Mouse (Mus musculus) C2C12 (cell line): ENCODE results near the gene Cd86. TPM values are rescaled to one million over a fixed set of nuclear protein-coding genes. Genes with fewer than 3 reads are reported as not detected.

Source experiments
- H3K27me3 ChIP-seq: one replicate; pipeline ENCODE4 v1.6.1; 2011; ENCODE audit not compliant: control insufficient read depth, insufficient read depth, insufficient read length
- H3K36me3 ChIP-seq: one replicate; pipeline ENCODE4 v1.6.1; 2011; ENCODE audit not compliant: control insufficient read depth, insufficient read depth
- H3K4me3 ChIP-seq: one replicate; pipeline ENCODE4 v1.5.1; 2011; ENCODE audit warnings: mild to moderate bottlenecking, control low read depth; ENCODE audit not compliant: poor library complexity, insufficient read depth, severe bottlenecking
- H3K79me2 ChIP-seq: one replicate; pipeline ENCODE4 v1.6.1; 2011; ENCODE audit not compliant: control insufficient read depth, insufficient read depth
- H3K79me3 ChIP-seq: one replicate; pipeline ENCODE4 v1.6.1; 2011; ENCODE audit warnings: low read depth, control low read depth
- H3ac ChIP-seq: one replicate; pipeline ENCODE3; 2011; ENCODE audit warnings: low read depth; ENCODE audit not compliant: control insufficient read depth, insufficient read length
- CEBPB ChIP-seq: IDR thresholded peaks from one replicate; pipeline ENCODE4 v1.6.1; 2011; ENCODE audit warnings: low read depth, mild to moderate bottlenecking, control low read depth, moderate library complexity
- CTCF ChIP-seq: IDR thresholded peaks from one replicate; pipeline ENCODE4 v1.5.1; 2011; ENCODE audit not compliant: control insufficient read depth, insufficient read depth, insufficient read length
- FOSL1 ChIP-seq: IDR thresholded peaks from one replicate; pipeline ENCODE4 v1.8.0; 2011; ENCODE audit warnings: mild to moderate bottlenecking, low read length; ENCODE audit not compliant: poor library complexity, insufficient read depth, severe bottlenecking
- MAX ChIP-seq: IDR thresholded peaks from one replicate; pipeline ENCODE4 v1.6.1; 2011; ENCODE audit warnings: mild to moderate bottlenecking, control low read depth
- MYOD1 ChIP-seq: IDR thresholded peaks from one replicate; pipeline ENCODE4 v1.6.1; 2011; ENCODE audit warnings: low read depth; ENCODE audit not compliant: control insufficient read depth, insufficient read length
- MYOG ChIP-seq: IDR thresholded peaks from one replicate; pipeline ENCODE4 v1.6.1; 2011; ENCODE audit not compliant: control insufficient read depth, insufficient read length; ENCODE audit errors: extremely low read depth
- USF1 ChIP-seq: IDR thresholded peaks from one replicate; pipeline ENCODE4 v1.6.1; 2011; ENCODE audit warnings: low read depth, mild to moderate bottlenecking, control low read depth, moderate library complexity
- polyA plus RNA-seq: library from polyadenylated mRNA; unstranded; fragments of >200 nt; fragmentation: generic; extraction: Trizol; gene quantifications from one replicate; pipeline ENCODE4 v1.2.1, GENCODE M21; 2012; ENCODE audit warnings: missing spikeins

Cd86 gene
- polyA plus RNA-seq, 1 experiment: not detected

DNA sequence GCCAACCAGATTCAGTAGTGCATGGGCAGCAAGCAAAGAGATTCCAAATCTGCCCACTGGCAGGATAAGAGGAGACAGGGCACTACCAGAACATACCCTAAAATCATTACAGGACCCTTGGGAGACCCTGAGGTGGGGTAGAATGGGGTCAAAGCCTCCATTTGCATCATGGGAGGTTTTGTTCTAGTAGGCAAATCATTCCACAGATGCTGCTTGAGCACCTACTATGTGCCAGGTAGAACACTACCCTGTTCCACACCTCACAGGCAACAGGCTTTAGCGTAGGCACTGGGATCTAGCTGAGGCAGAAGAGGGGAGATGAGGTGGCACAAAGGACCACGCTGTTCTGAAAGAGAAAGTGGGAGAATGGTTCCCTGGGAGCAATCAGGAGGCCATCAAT lies 31.5 kb downstream of the Cd86 start:
- Histone ChIP-seq H3K79me3 (no peaks in the 10 kb centered on the region), H3ac (no peak overlapping the region), H3K4me3 (no peak overlapping the region), H3K79me2 (no peaks in the 10 kb centered on the region), H3K27me3 (no peaks in the 10 kb centered on the region), H3K36me3 (no peaks in the 10 kb centered on the region)
- TF ChIP-seq MYOG: no peak
- TF ChIP-seq MAX: no peak
- TF ChIP-seq USF1: no peak
- TF ChIP-seq MYOD1: no peak
- TF ChIP-seq FOSL1: no peak
- TF ChIP-seq CTCF: no peak
- TF ChIP-seq CEBPB: no peak

DNA sequence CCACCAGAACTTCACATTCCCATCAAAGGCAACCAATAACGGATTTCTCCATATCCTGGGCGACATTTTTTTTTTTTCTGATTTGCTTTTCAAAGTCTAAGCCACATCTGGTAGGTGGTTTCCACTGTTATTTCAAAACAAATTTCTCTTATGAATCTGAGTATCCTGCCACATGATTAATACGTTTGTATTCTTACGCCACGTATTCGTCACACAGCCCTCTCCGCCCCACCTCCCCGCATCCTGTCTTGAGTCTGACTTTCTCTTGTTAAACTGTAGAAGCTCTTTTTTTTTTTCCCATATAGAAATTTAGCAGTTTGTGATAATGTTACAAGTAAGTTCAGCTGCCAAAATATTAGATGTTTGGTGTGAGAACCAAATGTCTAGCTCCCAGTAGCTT lies 33.7 kb downstream of the Cd86 start:
- no peak for TF ChIP-seq MYOD1
- TF ChIP-seq MAX: no peak
- TF ChIP-seq FOSL1: no peak
- no peak for TF ChIP-seq USF1
- TF ChIP-seq MYOG: no peak
- no peak for TF ChIP-seq CEBPB
- TF ChIP-seq CTCF: no peak
- Histone ChIP-seq H3K36me3 (no peaks in the 10 kb centered on the region), H3K27me3 (no peaks in the 10 kb centered on the region), H3K79me2 (no peaks in the 10 kb centered on the region), H3K4me3 (no peak overlapping the region), H3ac (no peak overlapping the region), H3K79me3 (no peaks in the 10 kb centered on the region)

DNA sequence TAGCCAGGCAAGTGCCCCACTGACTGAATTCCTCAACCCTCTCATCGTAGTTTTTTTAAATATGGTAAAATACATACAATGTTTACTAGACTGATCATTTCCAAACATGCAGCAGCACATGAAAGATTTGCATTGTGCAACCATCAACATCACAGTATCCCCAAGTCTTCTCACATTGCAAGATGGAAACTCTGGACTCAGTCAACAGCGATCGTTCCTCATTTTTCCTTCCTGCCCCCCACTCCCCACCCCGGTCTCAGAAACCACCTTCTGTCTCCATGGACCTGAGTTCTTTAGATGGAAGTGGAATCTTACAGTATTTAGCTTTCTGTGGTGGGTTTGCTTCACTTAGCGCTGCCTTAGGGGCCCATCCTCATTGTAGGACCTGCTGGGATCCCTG lies 34.3 kb downstream of the Cd86 start:
- Histone ChIP-seq H3K27me3 (no peaks in the 10 kb centered on the region), H3K79me2 (no peaks in the 10 kb centered on the region), H3K79me3 (no peaks in the 10 kb centered on the region), H3K36me3 (no peaks in the 10 kb centered on the region), H3ac (no peak overlapping the region), H3K4me3 (no peak overlapping the region)
- TF ChIP-seq MYOD1 (no peak), FOSL1 (no peak), CEBPB (no peak), MYOG (no peak), CTCF (no peak), USF1 (no peak), MAX (no peak)

DNA sequence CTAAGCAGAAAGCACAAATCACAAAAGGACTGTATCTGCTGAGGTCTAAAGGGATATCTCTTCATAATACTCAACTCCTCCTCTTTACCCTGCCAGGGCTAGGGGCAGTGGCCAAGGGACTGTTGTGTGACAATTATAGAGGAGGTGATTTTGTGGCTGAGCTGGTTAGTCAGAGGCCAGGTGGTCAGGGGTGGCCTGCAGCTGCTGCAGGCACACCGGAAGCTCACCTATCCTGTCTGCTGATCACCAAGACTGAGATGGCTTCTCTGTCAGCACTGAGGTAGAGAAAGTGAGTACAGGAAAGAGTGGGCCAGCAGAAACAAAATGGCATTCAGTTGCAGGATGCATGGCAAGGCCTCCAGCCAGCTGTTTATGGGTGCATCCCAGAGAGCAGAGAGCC lies 38.1 kb downstream of the Cd86 start:
- Histone ChIP-seq H3ac (no peak overlapping the region), H3K79me2 (no peaks in the 10 kb centered on the region), H3K79me3 (no peaks in the 10 kb centered on the region), H3K4me3 (no peak overlapping the region), H3K27me3 (no peaks in the 10 kb centered on the region), H3K36me3 (no peaks in the 10 kb centered on the region)
- no peak for TF ChIP-seq USF1
- no peak for TF ChIP-seq MYOG
- no peak for TF ChIP-seq CEBPB
- no peak for TF ChIP-seq MAX
- TF ChIP-seq FOSL1: no peak
- no peak for TF ChIP-seq MYOD1
- TF ChIP-seq CTCF: no peak

DNA sequence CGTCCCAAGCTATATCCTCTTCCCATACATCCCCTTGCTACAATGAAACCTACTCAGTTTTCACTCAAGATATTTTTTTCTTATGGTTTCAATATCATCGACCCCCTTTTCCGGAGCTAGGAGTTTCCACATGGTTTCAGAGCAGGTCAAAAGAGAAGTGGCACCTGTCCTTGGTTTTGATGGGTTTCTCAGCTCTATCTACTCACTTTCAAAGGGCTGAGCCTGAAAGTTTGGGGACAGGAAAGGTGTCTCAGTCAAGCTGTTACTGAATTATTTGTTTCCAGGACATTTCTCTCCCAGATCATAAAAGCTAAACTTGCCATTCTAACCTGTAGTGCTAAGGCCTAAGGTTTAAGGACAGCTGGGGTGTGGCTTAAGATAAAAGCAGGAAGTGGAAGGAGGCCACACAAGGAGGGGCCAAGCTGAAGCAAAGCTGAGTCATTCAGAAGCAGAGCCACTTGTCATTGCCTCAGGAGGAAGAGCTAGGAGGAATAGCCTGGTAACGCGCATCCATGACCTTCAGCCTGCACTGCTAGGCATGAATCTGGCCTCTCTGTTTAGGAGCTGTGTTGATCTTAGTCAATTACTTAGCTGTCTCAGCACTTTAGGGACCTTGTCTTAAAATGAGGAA lies 39.2 kb downstream of the Cd86 start:
- Histone ChIP-seq H3K36me3 (no peaks in the 10 kb centered on the region), H3K79me2 (no peaks in the 10 kb centered on the region), H3K27me3 (no peaks in the 10 kb centered on the region), H3K79me3 (no peaks in the 10 kb centered on the region), H3ac (no peak overlapping the region), H3K4me3 (no peak overlapping the region)
- TF ChIP-seq MYOD1: no peak
- TF ChIP-seq MAX: no peak
- TF ChIP-seq MYOG: no peak
- no peak for TF ChIP-seq CEBPB
- no peak for TF ChIP-seq CTCF
- no peak for TF ChIP-seq FOSL1
- no peak for TF ChIP-seq USF1

DNA sequence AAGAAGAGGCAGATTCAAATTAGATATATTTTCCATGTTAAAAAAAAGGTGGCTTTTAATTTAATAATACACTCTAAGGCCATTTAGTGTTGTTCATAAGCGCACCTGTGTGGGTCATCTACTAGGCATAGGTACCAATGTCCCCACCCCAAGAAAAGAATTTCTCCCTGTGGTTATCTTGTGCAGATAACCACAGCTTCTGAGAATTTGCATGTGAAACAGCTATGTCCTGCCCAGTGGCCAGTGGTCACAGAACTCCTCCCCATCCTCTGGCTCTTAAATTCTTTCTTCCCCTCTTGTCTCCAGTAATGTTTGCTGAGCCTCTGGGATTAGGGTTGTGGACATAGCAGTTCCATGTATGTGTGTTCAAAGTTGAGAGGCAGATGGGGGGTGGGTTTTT lies 40.0 kb downstream of the Cd86 start:
- Histone ChIP-seq H3ac (no peak overlapping the region), H3K79me2 (no peaks in the 10 kb centered on the region), H3K36me3 (no peaks in the 10 kb centered on the region), H3K27me3 (no peaks in the 10 kb centered on the region), H3K79me3 (no peaks in the 10 kb centered on the region), H3K4me3 (no peak overlapping the region)
- TF ChIP-seq MYOD1: no peak
- TF ChIP-seq CTCF: no peak
- no peak for TF ChIP-seq MAX
- TF ChIP-seq USF1: no peak
- TF ChIP-seq CEBPB: no peak
- TF ChIP-seq FOSL1: no peak
- TF ChIP-seq MYOG: no peak
